Mouse (Mus musculus): ENCODE data around the gene Oxld1.

DNA sequence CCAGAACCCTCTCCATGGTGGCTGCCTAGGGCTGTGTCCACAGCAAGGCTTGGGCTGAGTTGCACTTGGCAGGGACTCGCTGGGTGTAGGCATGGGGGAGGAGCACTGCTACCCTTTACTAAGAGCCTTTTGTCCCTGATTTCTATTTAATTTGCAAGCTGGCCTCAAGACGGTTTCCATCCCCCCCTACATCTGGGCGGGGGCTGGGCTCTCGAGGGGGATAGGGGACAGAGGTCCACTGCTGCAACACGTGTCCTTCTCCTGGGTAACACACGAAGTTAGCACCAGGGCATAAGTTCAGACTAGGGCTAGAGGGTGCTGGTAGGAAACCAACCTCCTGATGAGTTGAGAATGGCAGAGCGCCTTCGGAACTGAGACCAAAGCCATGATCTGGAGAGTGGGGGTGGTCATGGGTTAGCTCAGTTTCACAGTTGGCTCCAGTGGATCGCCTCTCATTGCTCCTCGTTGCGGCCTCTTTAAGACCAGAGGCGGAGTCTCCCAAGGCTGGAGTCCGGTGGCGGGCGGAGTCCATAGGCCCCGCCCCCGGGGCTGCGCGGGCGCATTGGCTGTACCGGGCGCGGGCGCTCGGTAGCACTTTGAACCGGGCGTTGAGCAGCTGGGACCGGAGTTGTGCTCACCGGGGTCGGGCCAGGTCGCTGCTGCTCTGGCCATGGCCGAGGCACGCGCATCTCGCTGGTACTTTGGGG lies 33.6 kb upstream of the Oxld1 start, which contains the start of gene Slc25a10:
- TF ChIP-seq POLR2A (IDR thresholded peaks at IDR 0.05; ENCODE audit: insufficient read depth, low read length) (peak; percentile 44), EP300 (IDR thresholded peaks at IDR 0.05; ENCODE audit: insufficient read depth, low read depth, low read length) (no peak), CTCF (IDR thresholded peaks at IDR 0.05; ENCODE audit: low read depth, low read length) (no peak)

Measured in ES-Bruce4 (cell line).